Mouse (Mus musculus) brain, embryonic 14.5 days (tissue): ENCODE results near the gene Orai3.

ENCODE experiments used
- CTCF ChIP-seq: fragments of 200-500 bp; IDR thresholded peaks from 2 replicates; pipeline ENCODE4 v1.5.1; 2012; ENCODE audit warnings: inconsistent platforms, mild to moderate bottlenecking, moderate library complexity, borderline replicate concordance; ENCODE audit not compliant: insufficient read depth, insufficient read length; ENCODE audit errors: extremely low read depth
- POLR2A ChIP-seq: fragments of 200-500 bp; IDR thresholded peaks from 2 replicates; pipeline ENCODE4 v1.6.1; 2012; ENCODE audit warnings: mild to moderate bottlenecking, inconsistent platforms, borderline replicate concordance; ENCODE audit not compliant: poor library complexity, insufficient read depth, insufficient read length, severe bottlenecking; ENCODE audit errors: extremely low read depth

DNA sequence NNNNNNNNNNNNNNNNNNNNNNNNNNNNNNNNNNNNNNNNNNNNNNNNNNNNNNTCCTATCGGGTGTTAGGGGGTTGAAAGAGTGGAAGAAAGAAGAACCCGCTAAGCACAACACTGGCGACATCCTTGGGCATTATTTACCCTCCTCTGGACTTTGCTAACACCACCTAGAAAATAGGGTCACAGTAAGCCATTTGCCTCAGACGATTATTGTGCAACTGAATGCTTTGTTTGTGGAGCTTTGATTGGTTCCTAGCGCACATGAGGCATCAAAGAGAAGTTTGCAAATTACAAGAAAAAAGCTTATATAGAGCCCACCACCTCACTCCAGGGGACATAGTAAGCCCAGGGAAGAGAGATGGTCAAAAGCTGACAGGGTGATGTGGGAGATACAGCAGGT lies 39.2 kb downstream of the Orai3 start:
- no peak for TF ChIP-seq CTCF
- TF ChIP-seq POLR2A: no peak
